8 mouse cellular contexts compared by ENCODE assay signal in genomic region chr13:50578916-50579315, GRCm38 (mm10).
A peak's percentile ranks its signal among the peaks of the same experiment; 100 is the strongest.
DNase-seq lines count a peak whose midpoint lies in the region; ATAC-seq and TF ChIP-seq lines count a peak whose summit lies in the region.
"Not testable (repeated sequence)": the region's sequence is repeated elsewhere in the genome, so short reads cannot be mapped to it uniquely, and the experiment has no call there.

No protein-coding gene starts in this region.

- not testable (repeated sequence) for H3K9me3 ChIP-seq in liver, embryonic 11.5 days (ENCODE audit: control insufficient read depth, low read length); liver, embryonic 12.5 days (replicated peaks); liver, embryonic 13.5 days (replicated peaks); liver, embryonic 14.5 days (ENCODE audit: control insufficient read depth, low read length); liver, embryonic 15.5 days (replicated peaks); liver, embryonic 16.5 days (replicated peaks; ENCODE audit: control insufficient read depth, low read length); liver, postnatal 0 days (ENCODE audit: low read length)

- not testable (repeated sequence) for H3K9ac ChIP-seq in liver, embryonic 11.5 days (ENCODE audit: low read depth, low read length); liver, embryonic 12.5 days; liver, embryonic 13.5 days; liver, embryonic 14.5 days (replicated peaks); liver, embryonic 15.5 days; liver, embryonic 16.5 days (ENCODE audit: low read depth, low read length); liver, postnatal 0 days (replicated peaks)

- not testable (repeated sequence) for TF ChIP-seq EP300 in liver, embryonic 14.5 days (IDR thresholded peaks at IDR 0.05; ENCODE audit: low read depth); liver, postnatal 0 days (IDR thresholded peaks at IDR 0.05; ENCODE audit: low read depth)

- not testable (repeated sequence) for TF ChIP-seq CTCF in liver, embryonic 14.5 days (IDR thresholded peaks at IDR 0.05; ENCODE audit: low read depth); liver, postnatal 0 days (IDR thresholded peaks at IDR 0.05; ENCODE audit: low read depth)

- not testable (repeated sequence) for H3K36me3 ChIP-seq in liver, embryonic 11.5 days (ENCODE audit: control insufficient read depth, insufficient read depth, low read length); liver, embryonic 12.5 days; liver, embryonic 13.5 days; liver, embryonic 14.5 days (replicated peaks; ENCODE audit: control insufficient read depth, insufficient read depth, low read depth); liver, embryonic 15.5 days (replicated peaks); liver, embryonic 16.5 days (ENCODE audit: control insufficient read depth, insufficient read depth); liver, postnatal 0 days (replicated peaks; ENCODE audit: insufficient read depth, low read length)

- peak; percentile 5 for DNase-seq in heart, adult 11 months
- DNase-seq in liver, embryonic 11.5 days (ENCODE audit: low spot score); liver, embryonic 13.5 days; liver, embryonic 14.5 days (ENCODE audit: low read depth in 3 of 3, low spot score in 3 of 3); liver, postnatal 0 days: not testable (repeated sequence)

- H3K4me1 ChIP-seq in liver, embryonic 11.5 days (replicated peaks; ENCODE audit: control insufficient read depth, insufficient read depth, low read length); liver, embryonic 12.5 days; liver, embryonic 13.5 days (replicated peaks); liver, embryonic 14.5 days (replicated peaks; ENCODE audit: control insufficient read depth in 2 of 2, insufficient read depth in 2 of 2, low read length in 1 of 2); liver, embryonic 15.5 days (replicated peaks); liver, embryonic 16.5 days (ENCODE audit: control insufficient read depth, low read depth, low read length); liver, postnatal 0 days (ENCODE audit: insufficient read depth): not testable (repeated sequence)

- H3K27ac ChIP-seq in liver, embryonic 11.5 days (ENCODE audit: low read depth, low read length); liver, embryonic 12.5 days; liver, embryonic 13.5 days; liver, embryonic 14.5 days; liver, embryonic 15.5 days (replicated peaks); liver, embryonic 16.5 days (ENCODE audit: low read length); liver, postnatal 0 days (ENCODE audit: low read depth): not testable (repeated sequence)

- H3K27me3 ChIP-seq in liver, embryonic 11.5 days (replicated peaks; ENCODE audit: control insufficient read depth, insufficient read depth, low read length); liver, embryonic 12.5 days (replicated peaks); liver, embryonic 13.5 days; liver, embryonic 14.5 days (ENCODE audit: control insufficient read depth, insufficient read depth, low read length); liver, embryonic 15.5 days; liver, embryonic 16.5 days (ENCODE audit: control insufficient read depth, insufficient read depth, low read depth, low read length); liver, postnatal 0 days (ENCODE audit: insufficient read depth, low read length): not testable (repeated sequence)

- not testable (repeated sequence) for H3K4me2 ChIP-seq in liver, embryonic 11.5 days; liver, embryonic 12.5 days; liver, embryonic 13.5 days; liver, embryonic 14.5 days (ENCODE audit: low read depth); liver, embryonic 15.5 days; liver, embryonic 16.5 days (ENCODE audit: low read depth, low read length); liver, postnatal 0 days (ENCODE audit: low read depth, low read length)

- peak; percentile 53; the same call in 1 of the 2 replicates for ATAC-seq in liver, embryonic 11.5 days (replicated peaks; ENCODE audit: low FRiP score)
- peak; percentile 70 for ATAC-seq in liver, embryonic 12.5 days
- peak; percentile 81 for ATAC-seq in liver, embryonic 13.5 days (ENCODE audit: low read depth)
- peak; percentile 62 for ATAC-seq in liver, embryonic 14.5 days (ENCODE audit: insufficient read depth)
- ATAC-seq in liver, embryonic 15.5 days (ENCODE audit: insufficient read depth): peak; percentile 75
- ATAC-seq in liver, embryonic 16.5 days (ENCODE audit: low read depth): peak; percentile 95
- ATAC-seq in liver, postnatal 0 days: peak; percentile 100

- H3K4me3 ChIP-seq in liver, embryonic 11.5 days (ENCODE audit: low read depth, low read length); liver, embryonic 12.5 days; liver, embryonic 13.5 days (replicated peaks); liver, embryonic 14.5 days (ENCODE audit: insufficient read depth in 1 of 2, low read depth in 2 of 2, low read length in 2 of 2); liver, embryonic 15.5 days (replicated peaks); liver, embryonic 16.5 days (ENCODE audit: low read depth, low read length); liver, postnatal 0 days (ENCODE audit: low read depth, low read length): not testable (repeated sequence)

- 63% methylated on average over 1 of the region's 4 CpGs for WGBS in liver, embryonic 11.5 days
- WGBS in liver, embryonic 12.5 days (ENCODE audit: insufficient replicate concordance): 69% methylated on average over 2 of the region's 4 CpGs
- 43% methylated on average over 2 of the region's 4 CpGs for WGBS in liver, embryonic 13.5 days (ENCODE audit: insufficient replicate concordance)
- WGBS in liver, embryonic 14.5 days (ENCODE audit: insufficient replicate concordance): 35% methylated on average over 2 of the region's 4 CpGs
- 45% methylated on average over 2 of the region's 4 CpGs for WGBS in liver, embryonic 15.5 days (ENCODE audit: insufficient replicate concordance)
- whole genome bisulfite sequencing in liver, embryonic 16.5 days (ENCODE audit: insufficient replicate concordance): 24% methylated on average over 1 of the region's 4 CpGs
- 53% methylated on average over 2 of the region's 4 CpGs for WGBS in liver, postnatal 0 days (ENCODE audit: insufficient replicate concordance)
